Mouse (Mus musculus): Measurements from ENCODE around the gene Ppcs. TPM values are rescaled to one million over a fixed set of nuclear protein-coding genes. Genes with fewer than 3 reads are reported as not detected.
A peak's percentile ranks its signal among the peaks of the same experiment; 100 is the strongest.

Ppcs gene
- total RNA-seq, 2 experiments from 2014 or later = 7.0 to 7.2 TPM

DNA sequence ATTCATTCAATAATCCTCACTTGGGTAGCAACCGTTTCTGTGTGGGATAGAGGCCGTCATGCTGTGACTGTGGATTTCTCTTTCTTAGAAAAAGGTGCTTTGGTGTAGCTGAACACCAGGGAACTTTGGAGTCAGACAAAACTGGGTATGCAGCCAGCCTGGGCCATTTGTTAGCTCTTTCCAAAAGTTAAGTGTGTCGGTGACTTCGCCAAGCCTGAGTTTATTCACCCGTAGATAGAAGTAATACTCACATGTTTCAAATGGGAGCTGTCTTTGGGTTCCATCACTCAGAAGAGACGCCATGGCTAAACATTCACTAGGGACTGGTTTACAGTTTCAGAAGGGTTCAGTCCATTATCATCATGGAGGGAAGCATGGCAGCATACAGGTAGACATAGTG, 25.0 kb upstream of the Ppcs start:
- Histone ChIP-seq H3K4me3 (no peak overlapping the region), H3K27ac (no peak overlapping the region)
- no peak for DNase-seq (ENCODE audit: low spot score in 2 of 2)
- TF ChIP-seq CTCF (conservative IDR thresholded peaks at IDR 0.05) = no peak

DNA sequence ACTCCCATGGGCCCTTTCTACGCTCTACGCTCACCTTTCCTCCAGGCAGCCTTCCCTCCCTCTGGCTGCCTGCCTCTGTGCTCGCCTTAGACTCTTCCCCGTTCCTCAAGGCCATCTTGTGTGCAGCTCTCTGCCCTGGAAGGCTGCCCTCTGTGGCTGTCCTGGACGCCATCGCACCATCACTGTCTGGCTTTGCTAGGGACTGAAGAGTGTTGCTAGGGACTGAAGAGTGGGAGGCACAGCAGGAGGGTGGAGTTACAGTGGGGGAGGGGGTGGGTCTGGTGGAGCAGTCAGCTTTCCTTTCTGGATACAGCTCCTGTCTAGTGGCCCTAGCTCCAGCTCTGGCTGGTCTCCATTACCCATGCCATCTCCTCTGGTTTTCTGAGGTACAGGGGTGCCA, 20.3 kb upstream of the Ppcs start:
- Histone ChIP-seq H3K27ac (no peak overlapping the region), H3K4me3 (no peak overlapping the region)
- no peak for TF ChIP-seq CTCF (conservative IDR thresholded peaks at IDR 0.05)
- DNase-seq (ENCODE audit: low spot score in 2 of 2) = no peak

DNA sequence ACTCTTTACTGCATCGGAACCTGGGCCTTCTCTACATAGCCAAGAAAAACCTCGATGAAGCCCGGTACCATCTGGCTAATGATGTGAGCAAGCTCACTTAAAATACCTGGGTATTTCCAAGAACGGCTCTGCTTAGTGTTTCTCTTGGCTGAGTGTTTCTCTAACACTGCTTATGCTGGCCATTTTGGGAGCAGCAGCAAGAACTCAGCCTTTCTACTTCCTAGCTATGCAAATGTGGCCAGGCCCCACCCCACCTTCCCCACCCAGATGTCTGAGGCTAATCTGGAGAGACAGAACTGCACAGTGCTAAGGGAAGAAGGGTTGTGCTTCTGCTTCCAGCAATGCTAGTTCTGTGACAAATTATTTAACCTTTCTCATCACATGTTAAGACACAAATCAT, 19.6 kb upstream of the Ppcs start:
- Histone ChIP-seq H3K4me3 (no peak overlapping the region), H3K27ac (no peak overlapping the region)
- no peak for DNase-seq (ENCODE audit: low spot score in 2 of 2)
- no peak for TF ChIP-seq CTCF (conservative IDR thresholded peaks at IDR 0.05)

DNA sequence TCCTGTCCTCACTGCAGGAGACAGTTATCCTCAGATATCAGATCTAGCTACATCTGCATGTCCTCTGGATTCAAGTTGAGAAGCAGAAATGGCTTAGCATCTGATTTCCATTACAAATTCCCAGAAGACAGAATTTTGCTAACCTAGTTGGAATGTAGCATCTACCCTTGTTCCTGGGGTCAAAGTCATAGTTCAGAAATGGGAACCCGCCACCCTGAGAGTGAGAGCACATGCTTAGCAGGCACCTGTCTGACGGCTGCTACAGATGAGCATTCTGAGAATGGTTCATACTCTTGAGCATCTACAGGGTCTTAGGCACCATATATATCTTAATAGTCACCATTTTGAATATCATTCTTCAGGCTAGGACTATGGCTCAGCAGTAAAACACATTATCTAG, 15.7 kb upstream of the Ppcs start:
- Histone ChIP-seq H3K4me3 (no peak overlapping the region), H3K27ac (no peak overlapping the region)
- TF ChIP-seq CTCF (conservative IDR thresholded peaks at IDR 0.05) = no peak
- no peak for DNase-seq (ENCODE audit: low spot score in 2 of 2)

DNA sequence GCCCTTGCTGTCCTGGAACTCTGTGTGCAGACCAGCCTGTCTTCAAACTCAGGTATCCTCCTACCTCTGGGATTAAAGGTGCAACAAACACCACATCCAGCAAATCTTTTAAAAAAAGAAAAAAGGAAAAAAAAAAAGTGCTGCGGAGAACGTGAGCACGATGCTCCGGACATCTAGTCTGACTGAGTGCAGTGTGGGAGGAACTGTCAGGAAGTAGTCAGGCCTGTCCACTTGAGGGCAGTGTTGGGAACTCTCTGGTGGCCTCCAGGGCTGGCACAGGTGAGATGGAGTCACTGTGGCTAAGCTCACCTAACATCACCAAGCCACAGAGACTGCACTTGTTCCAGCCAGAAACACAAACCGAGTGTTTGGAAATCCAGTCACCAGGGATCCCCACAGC, 8.5 kb upstream of the Ppcs start:
- Histone ChIP-seq H3K4me3 (no peak overlapping the region), H3K27ac (no peak overlapping the region)
- TF ChIP-seq CTCF (conservative IDR thresholded peaks at IDR 0.05) = peak; percentile 74
- DNase-seq (ENCODE audit: low spot score in 2 of 2) = peak in 1 of 2 experiments; percentile 29

DNA sequence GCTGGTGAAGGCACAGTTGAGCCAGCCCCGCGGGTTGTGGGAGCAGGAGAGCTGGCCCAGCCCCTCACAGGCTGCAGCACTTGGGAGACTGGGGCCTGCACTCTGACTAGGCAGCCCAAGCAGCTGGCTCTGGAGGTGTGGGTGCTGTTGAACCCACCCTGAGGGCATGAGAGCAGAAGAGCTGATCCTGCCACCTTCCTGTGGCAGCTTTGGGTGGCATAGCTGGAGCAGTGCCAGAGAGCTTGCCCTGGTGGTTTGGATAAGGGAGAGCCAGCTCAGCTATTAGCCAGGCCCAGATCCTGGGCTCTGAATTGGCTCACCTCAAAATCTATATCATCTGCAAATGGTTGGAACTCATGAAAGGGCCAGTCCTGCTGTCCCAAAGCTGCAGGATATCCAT, 5.5 kb upstream of the Ppcs start:
- DNase-seq (ENCODE audit: low spot score in 2 of 2) = no peak
- Histone ChIP-seq H3K4me3 (no peak overlapping the region), H3K27ac (no peak overlapping the region)
- TF ChIP-seq CTCF (conservative IDR thresholded peaks at IDR 0.05) = no peak

DNA sequence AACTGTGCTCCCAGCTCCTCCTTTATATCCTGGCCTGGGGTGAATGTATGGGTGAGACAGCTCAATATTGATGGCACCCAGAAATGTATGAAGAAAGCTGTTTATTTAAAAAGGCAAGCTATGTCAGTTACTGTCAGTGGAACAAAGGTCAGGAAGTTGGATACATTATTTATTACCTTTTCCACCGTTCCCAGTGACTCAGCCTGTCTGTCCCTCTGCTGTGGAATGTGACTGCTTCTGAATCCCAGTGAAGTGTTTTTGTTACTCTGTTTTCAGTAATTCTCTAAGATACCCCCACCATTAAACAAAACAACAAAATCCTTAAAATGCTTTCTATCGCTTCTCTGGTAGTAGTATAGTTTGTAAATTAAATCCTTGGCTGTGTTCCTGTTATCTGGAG, 3.4 kb upstream of the Ppcs start:
- Histone ChIP-seq H3K4me3 (no peak overlapping the region), H3K27ac (no peak overlapping the region)
- no peak for TF ChIP-seq CTCF (conservative IDR thresholded peaks at IDR 0.05)

DNA sequence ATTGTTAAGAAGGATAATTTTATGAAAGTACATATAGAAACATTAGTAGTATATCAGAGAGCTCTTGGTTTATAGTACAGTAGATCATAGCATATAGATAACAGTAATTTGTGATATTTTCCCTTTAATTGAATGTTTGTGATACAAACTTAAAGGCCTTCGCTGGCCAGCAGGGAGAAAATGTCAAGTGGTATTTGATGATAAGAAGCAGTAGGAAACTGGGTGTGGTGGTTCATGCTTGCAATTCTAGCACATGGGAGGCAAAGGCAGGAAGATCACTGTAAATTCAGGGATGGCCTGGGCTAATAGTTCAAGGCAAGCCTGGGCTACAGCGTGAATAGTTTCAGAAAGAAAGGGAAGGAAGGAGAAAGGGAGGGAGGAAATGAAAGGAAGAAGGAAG, 2.9 kb upstream of the Ppcs start:
- Histone ChIP-seq H3K4me3 (no peak overlapping the region), H3K27ac (no peak overlapping the region)
- no peak for TF ChIP-seq CTCF (conservative IDR thresholded peaks at IDR 0.05)
- DNase-seq (ENCODE audit: low spot score in 2 of 2) = no peak

More for the DNA sequence above, 3.4 kb upstream of the Ppcs start:
- DNase-seq (ENCODE audit: low spot score in 2 of 2) = no peak

DNA sequence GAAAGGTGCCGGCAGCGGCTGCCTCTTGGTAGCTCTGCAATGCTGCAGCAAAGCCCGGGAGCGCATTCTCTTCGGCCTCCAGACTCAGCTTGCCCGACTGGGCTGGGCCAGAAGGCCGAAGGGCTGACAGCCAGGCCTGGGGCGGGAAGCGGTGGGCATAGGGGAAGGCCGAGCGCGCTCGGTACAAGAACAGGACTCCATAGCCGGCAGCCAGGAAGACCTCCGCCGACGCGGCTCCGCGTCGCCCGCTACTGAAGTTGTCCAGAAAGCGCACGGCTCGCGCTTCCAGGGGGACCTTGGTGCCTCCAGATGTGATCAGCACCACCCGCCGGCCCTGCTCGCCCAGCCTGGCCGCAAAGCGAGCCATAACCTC, 313 bp downstream of the Ppcs start:
- peak overlapping the region; percentile 95 for H3K27ac ChIP-seq
- no peak for TF ChIP-seq CTCF (conservative IDR thresholded peaks at IDR 0.05)
- no peak for DNase-seq (ENCODE audit: low spot score in 2 of 2)
- peak overlapping the region; percentile 92 for H3K4me3 ChIP-seq

DNA sequence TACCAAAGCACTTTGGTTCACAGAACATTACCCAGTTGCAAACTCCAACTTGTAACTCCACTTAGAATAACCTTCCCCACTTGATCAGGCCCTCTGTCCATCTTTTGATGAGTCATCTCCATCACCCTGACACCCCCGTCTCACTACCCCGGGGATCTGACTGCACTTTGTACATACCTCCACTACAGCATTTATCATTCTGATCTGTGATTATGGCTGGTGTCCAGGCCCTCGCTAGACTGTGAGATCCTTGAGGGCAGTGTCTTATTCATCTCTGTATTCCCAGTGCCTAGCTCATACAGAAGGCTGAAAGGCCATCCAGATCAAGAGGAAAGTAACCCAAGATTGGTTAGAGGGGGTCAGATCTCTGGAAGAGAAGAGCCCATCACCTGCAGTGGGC, 1.0 kb downstream of the Ppcs start:
- Histone ChIP-seq H3K27ac (peak overlapping the region; percentile 95; the same call in 1 of the 2 replicates), H3K4me3 (peak overlapping the region; percentile 92; the same call in 1 of the 2 replicates)
- TF ChIP-seq CTCF (conservative IDR thresholded peaks at IDR 0.05) = no peak
- DNase-seq (ENCODE audit: low spot score in 2 of 2) = no peak

DNA sequence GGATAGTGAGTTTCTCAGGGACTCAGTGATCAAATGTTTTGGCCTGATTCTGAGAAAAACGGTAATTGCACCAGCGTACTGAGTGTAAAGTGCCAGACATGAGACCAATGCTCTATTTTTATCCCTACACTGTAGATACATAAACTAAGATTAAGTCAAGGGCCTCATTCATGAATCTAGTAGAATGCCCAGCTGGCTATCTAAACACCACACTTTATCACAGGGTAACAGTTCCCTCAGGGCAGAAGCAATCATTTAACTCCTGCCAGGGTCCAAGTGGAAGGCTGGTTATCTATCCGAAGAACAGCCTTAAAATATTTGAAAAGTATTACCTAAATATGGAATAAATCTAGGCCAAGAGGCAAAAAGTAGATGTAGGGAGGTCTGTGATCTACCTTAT, 4.3 kb downstream of the Ppcs start:
- no peak for TF ChIP-seq CTCF (conservative IDR thresholded peaks at IDR 0.05)
- no peak for DNase-seq (ENCODE audit: low spot score in 2 of 2)
- Histone ChIP-seq H3K4me3 (no peak overlapping the region), H3K27ac (no peak overlapping the region)

DNA sequence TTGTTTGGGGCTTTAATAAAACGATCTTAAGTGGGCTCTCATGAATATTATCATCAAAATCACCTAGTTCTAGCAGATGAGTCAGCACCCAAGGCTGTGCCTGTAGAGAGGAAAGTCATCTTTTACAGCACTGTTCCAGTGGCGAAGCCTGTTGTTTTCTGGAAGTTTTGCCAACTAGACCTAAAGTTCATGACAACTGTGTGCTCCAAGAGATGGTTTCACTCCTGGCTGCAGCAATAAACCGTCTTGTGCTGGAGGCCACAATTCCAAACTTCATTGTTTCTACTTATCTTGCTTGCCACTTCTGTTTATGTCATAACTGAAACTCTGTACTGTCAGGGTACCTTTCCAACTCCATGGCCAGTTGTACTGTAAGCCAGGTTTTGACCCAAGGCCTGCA, 5.0 kb downstream of the Ppcs start:
- Histone ChIP-seq H3K4me3 (no peak overlapping the region), H3K27ac (no peak overlapping the region)
- TF ChIP-seq CTCF (conservative IDR thresholded peaks at IDR 0.05) = no peak
- DNase-seq (ENCODE audit: low spot score in 2 of 2) = no peak

DNA sequence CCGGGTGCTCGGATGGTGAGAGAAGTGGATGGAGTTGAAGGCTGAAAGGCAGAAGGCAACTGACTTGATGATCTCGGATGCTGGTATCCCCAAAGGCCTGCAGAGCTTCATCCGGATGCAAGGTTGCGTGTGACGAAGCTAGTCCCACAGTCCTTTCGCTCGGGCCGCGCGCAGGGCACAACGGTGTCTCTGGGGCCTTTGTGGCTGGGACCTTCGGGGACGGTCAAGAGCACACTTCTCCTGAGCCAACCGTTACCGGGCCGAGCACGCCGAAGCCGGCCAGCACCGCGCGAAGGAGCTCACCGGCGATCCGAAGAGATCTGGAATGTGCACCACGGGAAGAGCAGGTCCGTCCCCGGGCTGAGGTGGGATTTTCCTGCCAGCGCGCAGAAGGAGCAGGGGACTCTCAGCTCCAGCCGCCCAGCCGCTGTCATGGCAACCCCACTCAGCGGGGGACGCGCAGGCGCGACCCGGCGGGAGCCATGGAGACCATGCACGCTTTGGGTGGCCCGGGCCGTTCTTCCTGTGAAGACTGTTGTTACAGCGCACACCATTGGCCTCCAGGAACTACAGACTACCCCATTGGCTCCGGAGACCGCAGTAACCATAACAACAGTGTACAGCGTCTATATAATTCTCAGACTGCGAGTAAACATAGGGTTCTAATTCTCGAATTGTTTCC, 7.0 kb downstream of the Ppcs start, which contains the start of gene Ccdc30:
Gene Ccdc30 (minus strand): TSS at position 450 of the 682 bp plus-strand sequence.
- peak within 1 kb of the TSS; percentile 81 for H3K27ac ChIP-seq
- peak within 1 kb of the TSS; percentile 91 for H3K4me3 ChIP-seq
- DNase-seq (ENCODE audit: low spot score in 2 of 2) = peak; percentile 95 to 96
- no peak for TF ChIP-seq CTCF (conservative IDR thresholded peaks at IDR 0.05)

DNA sequence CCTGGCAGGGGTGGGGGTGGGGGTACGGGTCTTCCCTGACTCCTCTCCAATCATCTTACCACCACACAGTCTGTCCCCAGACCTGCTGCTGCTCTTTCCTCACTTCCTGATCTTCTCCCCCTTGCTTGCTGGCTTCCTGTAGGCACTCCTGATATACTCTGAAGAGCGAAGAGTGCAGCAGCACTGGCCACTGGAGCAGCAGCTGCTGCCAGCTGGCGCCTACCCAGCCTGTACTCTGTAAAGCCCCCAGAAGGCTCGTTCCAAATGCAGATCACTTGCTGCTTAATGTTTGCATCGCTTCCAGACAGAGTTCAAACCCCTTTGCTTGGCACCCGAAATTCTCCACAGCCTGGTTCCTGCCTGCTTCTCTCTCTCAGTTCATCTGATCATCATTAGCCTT, 9.4 kb downstream of the Ppcs start:
- no peak for TF ChIP-seq CTCF (conservative IDR thresholded peaks at IDR 0.05)
- DNase-seq (ENCODE audit: low spot score in 2 of 2) = no peak
- Histone ChIP-seq H3K4me3 (no peak overlapping the region), H3K27ac (no peak overlapping the region)
